Mouse (Mus musculus) kidney, adult 18-20 months (tissue): Measurements from ENCODE around the gene Xab2.
"Not testable (repeated sequence)": the region's sequence is repeated elsewhere in the genome, so short reads cannot be mapped to it uniquely, and the experiment has no call there.

Experiments used
- DNase-seq: peaks from one replicate; pipeline ENCODE4 v3.0.0; 2021

Xab2 gene

GRCm38 (mm10) chr8:3609046-3609815, 11.9 kb downstream of the Xab2 start:
- DNase-seq: peak; percentile 62

- DNase-seq: no peak
Observed at GRCm38 (mm10) chr8:3607822-3608221, 13.3 kb downstream of the Xab2 start.

GRCm38 (mm10) chr8:3606593-3606992, 14.5 kb downstream of the Xab2 start:
- peak; percentile 36 for DNase-seq

GRCm38 (mm10) chr8:3603439-3603838, 17.7 kb downstream of the Xab2 start:
- no peak for DNase-seq

GRCm38 (mm10) chr8:3600401-3600800, 20.7 kb downstream of the Xab2 start:
- no peak for DNase-seq

- DNase-seq: no peak
Observed at GRCm38 (mm10) chr8:3599219-3599618, 21.9 kb downstream of the Xab2 start.

GRCm38 (mm10) chr8:3598054-3598453, 23.1 kb downstream of the Xab2 start:
- DNase-seq: no peak

- no peak for DNase-seq
Observed at GRCm38 (mm10) chr8:3594466-3594865, 26.6 kb downstream of the Xab2 start.

GRCm38 (mm10) chr8:3593470-3593869, 27.6 kb downstream of the Xab2 start:
- DNase-seq: peak; percentile 42

- no peak for DNase-seq
Observed at GRCm38 (mm10) chr8:3588258-3588633, 32.9 kb downstream of the Xab2 start.

GRCm38 (mm10) chr8:3587391-3588257, 33.5 kb downstream of the Xab2 start:
- peak; percentile 86 for DNase-seq

GRCm38 (mm10) chr8:3586993-3587390, 34.1 kb downstream of the Xab2 start, which contains the start of gene Camsap3:
Camsap3 (plus strand) TSS chr8:3587293.
- DNase-seq: no peak

GRCm38 (mm10) chr8:3586452-3586851, 34.7 kb downstream of the Xab2 start:
- no peak for DNase-seq

GRCm38 (mm10) chr8:3581961-3582360, 39.2 kb downstream of the Xab2 start:
- DNase-seq: not testable (repeated sequence)

- no peak for DNase-seq
Observed at GRCm38 (mm10) chr8:3579390-3580364, 41.4 kb downstream of the Xab2 start.

- no peak for DNase-seq
Observed at GRCm38 (mm10) chr8:3576211-3576960, 44.7 kb downstream of the Xab2 start.

- no peak for DNase-seq
Observed at GRCm38 (mm10) chr8:3574546-3574945, 46.6 kb downstream of the Xab2 start.

GRCm38 (mm10) chr8:3569784-3570183, 51.3 kb downstream of the Xab2 start:
- DNase-seq: no peak

GRCm38 (mm10) chr8:3568378-3568777, 52.7 kb downstream of the Xab2 start:
- DNase-seq: no peak

- DNase-seq: peak; percentile 66
Observed at GRCm38 (mm10) chr8:3567641-3568371, 53.3 kb downstream of the Xab2 start, which contains the start of gene C330021F23Rik. C330021F23Rik (plus strand) TSS chr8:3567990.
